Mouse (Mus musculus) B cell, adult 67 days (primary cell): ENCODE results near the gene Ipp. TPM values are rescaled to one million over a fixed set of nuclear protein-coding genes. Genes with fewer than 3 reads are reported as not detected.

Experiments used
- total RNA-seq, 2 experiments: library from RNA; stranded (reverse); gene quantifications; 4 replicates each; pipeline ENCODE4 v1.2.4; 2023

Gene Ipp
- 10 to 100 TPM; 12.3 to 17.4 TPM for total RNA-seq

GRCm38 (mm10) chr4:116507425-116508218 is at the start of gene Ipp:
Gene Ipp (plus strand): TSS chr4:116507549.

GRCm38 (mm10) chr4:116464126-116464981 is 43.0 kb upstream of the Ipp start, which contains the start of gene Mast2:
Gene Mast2 (minus strand): TSS chr4:116464183.

GRCm38 (mm10) chr4:116555413-116556300 is 48.3 kb downstream of the Ipp start, which contains the start of gene Tmem69:
Gene Tmem69 (minus strand): TSS chr4:116555936.

GRCm38 (mm10) chr4:116557306-116558121 is 50.2 kb downstream of the Ipp start, which contains the start of gene Gpbp1l1:
Gene Gpbp1l1 (plus strand): TSS chr4:116557658.

Other genes with a start within 250 kb of the Ipp start
- 10 to 100 TPM; 31.5 to 33.5 TPM for gene Mast2, start 43.4 kb upstream of the Ipp start, total RNA-seq
- 10 to 100 TPM; 13.0 to 17.9 TPM for gene Tmem69, start 48.4 kb downstream of the Ipp start, total RNA-seq
- 100 to 1,000 TPM; 111 to 123 TPM for gene Gpbp1l1, start 50.1 kb downstream of the Ipp start, total RNA-seq
- gene Ccdc17, start 89.1 kb downstream of the Ipp start, total RNA-seq = 10 to 100 TPM; 18.6 to 25.2 TPM
- gene Nasp, start 120.4 kb downstream of the Ipp start, total RNA-seq = 10 to 100 TPM; 62.3 to 75.8 TPM
- gene Akr1a1, start 144.1 kb downstream of the Ipp start, total RNA-seq = 100 to 1,000 TPM; 187 to 188 TPM
- 100 to 1,000 TPM; 149 to 152 TPM for gene Prdx1, start 178.0 kb downstream of the Ipp start, total RNA-seq
- gene Mmachc, start 200.9 kb downstream of the Ipp start, total RNA-seq = 1 to 10 TPM; 4.8 to 5.6 TPM
- 10 to 100 TPM; 27.1 to 29.6 TPM for gene Ccdc163, start 201.0 kb downstream of the Ipp start, total RNA-seq
- 10 to 100 TPM; 12.4 to 13.5 TPM for gene Tesk2, start 213.4 kb downstream of the Ipp start, total RNA-seq